Mouse (Mus musculus) adrenal gland, adult 18-20 months (tissue): ENCODE measurements around the gene Card19. TPM values are rescaled to one million over a fixed set of nuclear protein-coding genes. Genes with fewer than 3 reads are reported as not detected.

Experiments
- DNase-seq, 2 experiments: peaks; one replicate each; pipeline ENCODE4 v3.0.0; 2021 to 2022; ENCODE audit warnings: low spot score in 2 of 2
- total RNA-seq, 2 experiments: library from RNA; stranded (reverse); gene quantifications; 1 replicate in 1 of 2; 2 replicates in 1 of 2; pipeline ENCODE4 v1.2.3; 2021

Card19 gene
- total RNA-seq, 2 experiments from 2014 or later = 53.2 to 60.3 TPM

- no peak for DNase-seq
Measured at GRCm38 (mm10) chr13:49175509-49175908, 40.3 kb downstream of the Card19 start.

GRCm38 (mm10) chr13:49172971-49173596, 42.8 kb downstream of the Card19 start:
- peak; percentile 96 for DNase-seq

DNA sequence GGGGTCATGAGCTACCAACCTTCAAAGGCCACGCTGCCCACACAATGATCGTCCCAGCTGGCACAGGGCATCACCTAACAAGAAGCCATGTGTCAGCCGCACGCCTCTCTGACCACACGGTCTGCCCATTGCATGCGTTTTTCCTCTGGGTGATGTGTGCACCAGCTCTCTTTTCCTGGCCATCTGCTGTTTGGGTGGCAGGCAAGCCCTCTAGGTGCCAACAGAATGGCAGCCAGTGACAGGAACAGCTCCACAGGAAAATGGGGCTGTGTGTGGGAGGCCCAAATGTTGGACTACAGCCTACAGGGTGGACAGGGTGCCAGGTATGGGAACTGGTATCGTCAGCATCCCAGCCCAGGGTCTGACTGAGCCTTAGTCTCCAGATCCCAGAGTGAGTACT, 43.5 kb downstream of the Card19 start:
- no peak for DNase-seq

DNA sequence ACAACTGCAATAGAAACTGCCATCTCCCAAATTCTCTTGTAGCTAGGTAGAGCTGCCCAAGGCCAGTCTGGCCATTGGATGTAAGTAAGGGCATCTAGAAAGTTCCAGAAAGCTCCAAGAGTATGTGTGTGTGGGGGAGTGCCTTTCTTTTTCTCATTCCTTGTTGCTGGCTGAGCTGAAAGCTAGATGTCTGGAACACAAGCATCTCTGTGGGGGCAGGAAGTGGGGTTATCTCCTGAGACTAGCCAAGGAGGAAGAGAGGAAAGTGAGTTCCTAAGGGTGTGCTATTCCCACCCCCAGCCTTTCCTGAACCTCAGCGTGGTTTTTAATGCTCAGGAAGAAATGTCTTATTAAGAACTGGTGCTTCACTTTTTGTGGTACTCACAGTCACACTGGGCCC, 44.1 kb downstream of the Card19 start:
- DNase-seq = no peak

- no peak for DNase-seq
Measured at GRCm38 (mm10) chr13:49170623-49171022, 45.2 kb downstream of the Card19 start.

GRCm38 (mm10) chr13:49169448-49170207, 46.2 kb downstream of the Card19 start:
- peak; percentile 94 for DNase-seq

DNA sequence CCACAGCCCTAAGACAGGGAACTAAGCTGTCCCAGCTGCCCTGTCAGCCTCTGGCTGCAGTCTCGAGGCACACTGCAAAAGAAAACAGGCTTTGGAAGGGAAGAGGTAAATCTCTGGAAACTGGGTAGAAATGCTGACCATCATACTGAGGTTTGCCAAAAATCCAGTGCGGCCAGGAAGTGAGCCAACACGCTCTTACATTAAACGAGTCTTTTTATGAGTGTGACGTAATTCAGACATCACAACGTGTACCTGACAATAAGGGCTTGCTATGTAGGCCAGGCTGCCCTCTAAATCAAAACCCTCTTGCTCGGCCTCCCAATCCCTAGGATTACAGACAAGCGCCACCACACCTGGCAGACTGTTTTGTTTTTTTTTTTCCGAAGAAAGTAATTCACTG, 48.8 kb downstream of the Card19 start:
- DNase-seq = no peak

GRCm38 (mm10) chr13:49163645-49164044, 52.2 kb downstream of the Card19 start:
- DNase-seq = no peak

DNA sequence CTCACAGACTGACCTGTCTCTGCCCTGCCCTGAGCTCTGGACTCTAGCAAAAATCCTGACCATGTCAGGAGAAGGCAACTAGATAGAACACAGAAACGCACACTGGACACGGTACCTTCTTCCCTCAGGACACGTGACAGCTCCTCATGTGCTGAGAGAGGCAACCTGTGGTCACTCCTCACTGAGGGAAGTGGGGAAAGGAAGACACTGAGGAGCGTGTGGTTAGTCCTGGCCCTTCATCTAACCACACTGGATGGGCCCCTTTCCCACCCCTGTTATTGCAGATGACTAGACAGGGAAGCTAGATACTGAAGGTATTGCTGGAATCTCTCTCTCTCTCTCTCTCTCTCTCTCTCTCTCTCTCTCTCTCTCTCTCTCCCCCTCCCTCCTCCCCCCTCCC, 53.1 kb downstream of the Card19 start:
- no peak for DNase-seq

- no peak for DNase-seq
Measured at GRCm38 (mm10) chr13:49161236-49161635, 54.6 kb downstream of the Card19 start.

- no peak for DNase-seq
Measured at GRCm38 (mm10) chr13:49158040-49158713, 57.7 kb downstream of the Card19 start.

DNA sequence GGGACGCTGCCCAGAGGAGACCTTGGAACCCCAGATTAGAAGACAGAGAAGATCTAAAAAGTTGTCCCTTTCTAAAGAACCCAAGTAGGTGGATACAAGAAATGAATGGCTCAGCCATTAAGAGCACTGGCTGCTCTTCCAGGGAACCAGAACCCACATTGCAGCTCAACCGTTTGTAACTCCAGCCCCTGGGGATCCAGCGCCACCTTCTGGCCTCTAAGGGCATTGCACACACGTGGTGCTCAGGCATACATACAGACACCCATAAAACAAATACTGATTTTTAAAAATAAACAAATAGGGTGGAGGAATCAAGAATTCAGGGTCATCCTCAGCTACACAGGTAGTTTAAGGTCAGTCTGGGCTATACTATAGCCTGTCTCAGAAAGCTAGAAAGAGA, 59.2 kb downstream of the Card19 start:
- DNase-seq = no peak

DNA sequence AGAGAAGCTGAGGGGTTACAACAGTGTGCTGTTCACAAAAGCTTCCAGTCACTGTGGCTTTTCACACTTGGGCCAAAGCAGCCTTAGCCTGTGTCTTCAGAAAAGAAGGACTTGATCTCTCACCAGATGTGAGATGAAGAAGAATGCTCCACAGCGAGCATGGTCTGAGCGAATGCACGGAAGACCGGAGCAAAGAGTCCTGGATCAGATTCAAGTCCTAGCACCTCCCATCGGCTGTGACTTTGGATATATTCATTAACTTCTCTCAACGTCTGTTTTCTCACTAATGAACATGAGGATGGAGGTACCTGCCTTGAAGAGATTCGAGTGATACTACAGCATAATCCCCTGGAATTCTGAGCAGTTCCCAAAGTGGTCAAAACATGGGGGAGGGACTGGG, 61.2 kb downstream of the Card19 start:
- DNase-seq = no peak

DNA sequence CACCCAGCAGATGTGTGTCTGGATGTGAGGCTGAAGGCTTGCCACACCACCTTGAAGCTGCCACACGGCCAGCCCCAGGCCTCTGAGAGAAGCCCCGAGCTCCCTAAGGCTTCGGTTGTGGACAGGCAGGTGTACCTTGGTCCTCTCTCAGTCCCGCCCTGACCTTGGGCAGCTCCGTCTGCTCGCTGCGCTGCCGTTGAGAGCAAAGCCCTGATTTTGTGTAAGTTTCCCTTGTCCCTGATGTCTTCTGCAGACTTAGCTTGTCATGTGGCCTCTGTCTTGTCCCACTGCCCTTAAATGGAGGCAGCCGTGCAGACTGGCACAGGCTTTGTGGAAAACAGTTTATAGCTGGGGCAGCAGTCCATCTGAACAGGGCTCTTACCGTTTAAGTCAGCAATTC, 61.8 kb downstream of the Card19 start:
- DNase-seq = no peak

Other genes with a start within 250 kb of the Card19 start
- gene Fam120a, start 248.0 kb downstream of the Card19 start, total RNA-seq = 100 to 1,000 TPM; 148 to 180 TPM
- gene Wnk2, start 68.0 kb downstream of the Card19 start, total RNA-seq = 1 to 10 TPM; 2.3 TPM
- 10 to 100 TPM; 60.6 to 78.3 TPM for gene Ninj1, start 28.6 kb downstream of the Card19 start, total RNA-seq
- 1 to 10 TPM; 1.5 to 9.9 TPM for gene Susd3, start 32.7 kb upstream of the Card19 start, total RNA-seq
- 1 to 10 TPM; 3.5 to 6.3 TPM for gene Fgd3, start 104.3 kb upstream of the Card19 start, total RNA-seq
- gene Bicd2, start 125.5 kb upstream of the Card19 start, total RNA-seq = 10 to 100 TPM; 45.7 to 51.4 TPM
- 10 to 100 TPM; 35.9 to 44.8 TPM for gene Ippk, start 205.2 kb upstream of the Card19 start, total RNA-seq